Mouse (Mus musculus) megakaryocyte, embryonic 14.5 days (primary cell): Measurements from ENCODE around the gene Rnf31.

ENCODE experiments used
- FLI1 ChIP-seq: IDR thresholded peaks from 2 replicates; pipeline ENCODE4 v1.6.1; 2012; ENCODE audit warnings: low read length, inconsistent platforms, mixed read lengths
- GATA1 ChIP-seq: IDR thresholded peaks from 3 replicates; pipeline ENCODE4 v1.6.1; 2012; ENCODE audit warnings: mixed read lengths, low read length, inconsistent platforms, borderline replicate concordance

DNA sequence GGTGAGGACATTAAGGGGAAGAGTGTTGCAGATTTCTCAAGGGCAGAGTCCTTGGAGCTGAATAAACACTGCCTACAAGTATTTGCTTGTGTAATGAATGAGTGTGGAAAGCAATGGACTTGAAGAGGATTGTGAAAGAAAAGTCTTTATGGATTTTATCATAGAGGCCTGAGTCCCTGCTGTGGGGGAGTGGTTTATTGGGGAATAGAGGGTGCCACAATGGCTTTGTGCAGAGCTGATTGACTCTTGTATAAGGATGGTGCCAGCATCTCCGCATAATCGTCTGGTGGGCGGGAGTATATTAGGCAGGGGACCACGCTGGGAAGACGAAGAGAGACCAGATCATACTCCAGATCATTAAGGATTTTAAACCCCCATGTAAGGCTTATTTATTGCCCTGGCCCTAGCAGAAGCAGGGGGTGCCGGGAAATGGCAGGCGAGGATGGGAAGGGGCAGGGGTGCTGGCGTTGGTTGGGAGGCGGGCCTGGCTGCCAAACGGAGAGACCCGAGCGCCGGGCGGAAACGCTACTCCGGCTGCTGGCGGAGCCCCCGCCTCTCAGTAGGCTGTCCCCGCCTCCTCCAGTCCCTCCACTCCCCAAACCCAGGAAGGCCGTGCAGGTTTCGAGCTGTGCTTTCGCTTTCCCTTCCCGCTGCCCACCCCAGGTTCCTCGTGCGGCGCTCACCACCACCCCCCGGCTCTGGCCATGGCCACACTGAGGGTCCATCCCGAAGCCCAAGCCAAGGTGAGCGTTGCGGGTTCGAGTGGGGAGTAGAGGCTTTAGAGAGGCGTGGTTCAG is 13.4 kb upstream of the Rnf31 start, which contains the start of gene Psme1:
- TF ChIP-seq GATA1 (no peak), FLI1 (no peak)
